Mouse (Mus musculus) monocyte, adult 59 days (primary cell): ENCODE data around the gene Tet2. TPM values are rescaled to one million over a fixed set of nuclear protein-coding genes. Genes with fewer than 3 reads are reported as not detected.

Source experiments
- total RNA-seq, 2 experiments: library from RNA; stranded (reverse); gene quantifications; one replicate each; pipeline ENCODE4 v1.2.4; 2023

Gene Tet2
- total RNA-seq, result 100 to 1,000 TPM; 210 to 223 TPM

DNA sequence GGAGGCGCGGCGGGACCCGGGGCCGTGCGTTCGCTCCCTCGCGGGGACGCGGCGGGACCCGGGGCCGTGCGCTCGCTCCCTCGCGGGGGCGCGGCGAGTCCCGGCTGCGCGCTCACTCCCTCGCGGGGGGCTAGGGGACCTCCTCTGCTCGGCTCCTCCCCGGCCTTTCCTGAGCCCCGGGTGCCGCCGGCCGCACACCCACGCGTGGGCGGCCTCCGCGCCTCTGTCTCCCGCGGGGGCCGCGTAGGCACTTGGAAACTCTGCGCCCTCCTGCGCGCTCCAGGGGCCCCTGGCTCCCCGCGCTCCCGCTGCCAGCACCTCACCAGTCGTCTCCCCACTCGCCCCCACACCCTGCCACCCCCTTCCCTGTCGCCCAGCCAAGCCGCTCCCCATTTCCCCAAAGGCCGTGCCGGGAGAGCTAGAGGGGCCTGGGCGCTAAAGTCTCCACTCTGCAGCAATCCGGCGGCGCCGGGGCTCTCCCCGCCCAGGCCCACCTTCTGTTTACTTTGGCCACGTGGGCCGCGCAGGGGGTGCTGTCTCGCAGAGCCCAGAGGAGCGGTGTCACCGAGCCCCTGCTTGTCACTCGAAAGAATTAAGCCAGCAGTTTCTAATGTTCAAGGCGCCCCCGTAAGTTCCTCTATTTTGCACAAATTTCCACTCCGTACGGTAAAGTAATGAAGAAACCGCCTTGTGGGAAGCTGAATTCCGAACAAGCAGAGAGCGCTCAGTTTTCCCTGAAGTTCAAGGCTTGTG, at the start of gene Tet2:
TSS of gene Tet2 (minus strand) at position 589 of the 753 bp plus-strand sequence.

Other genes starting within 250 kb of the Tet2 start
- gene Ppa2, start 235.0 kb downstream of the Tet2 start, total RNA-seq, result 10 to 100 TPM; 15.7 to 18.0 TPM